Mouse (Mus musculus): ENCODE data around the gene Musk. TPM values are rescaled to one million over a fixed set of nuclear protein-coding genes. Genes with fewer than 3 reads are reported as not detected.
A peak's percentile ranks its signal among the peaks of the same experiment; 100 is the strongest.

The Musk gene
- polyA plus RNA-seq, 1 experiment from 2014 or later: 1.7 TPM

DNA sequence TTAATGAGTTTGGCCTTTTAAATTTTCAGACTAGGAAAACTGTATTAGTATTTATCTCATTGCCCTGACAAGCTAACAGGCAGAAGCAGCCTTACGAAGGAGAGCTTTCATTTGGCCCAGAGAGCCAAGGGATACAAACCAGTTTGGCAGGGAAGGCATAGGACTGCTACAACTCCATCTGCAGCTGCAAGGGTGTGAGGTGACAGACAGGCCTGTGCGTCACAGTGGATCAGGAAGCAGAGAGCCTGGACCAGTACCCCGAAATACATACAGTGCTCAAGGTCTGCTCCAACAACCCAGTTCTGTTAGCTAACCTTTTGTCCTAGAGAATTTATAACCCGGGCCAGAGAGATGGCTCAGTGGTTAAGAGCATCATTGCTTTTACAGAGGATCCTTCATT is 42.5 kb downstream of the Musk start:
- H3K27me3 ChIP-seq (ENCODE audit: control insufficient read depth, insufficient read depth, low read length): no peaks in the 10 kb centered on the region
- ATAC-seq (ENCODE audit: insufficient number of reproducible peaks, low FRiP score, low TSS enrichment, low read depth) (no peak), DNase-seq (ENCODE audit: low spot score) (no peak)
- no peaks in the 10 kb centered on the region for H3K4me1 ChIP-seq (ENCODE audit: control insufficient read depth, insufficient read depth, low read length)
- H3K9me3 ChIP-seq (ENCODE audit: control insufficient read depth, low read length): no peaks in the 10 kb centered on the region
- H3K9ac ChIP-seq (ENCODE audit: low read length): no peak overlapping the region
- no peak overlapping the region for H3K4me2 ChIP-seq (ENCODE audit: low read depth, severe bottlenecking)
- no peaks in the 10 kb centered on the region for H3K36me3 ChIP-seq (ENCODE audit: control insufficient read depth, insufficient read depth, low read length)
- no peak overlapping the region for H3K27ac ChIP-seq (replicated peaks; ENCODE audit: low read depth, low read length)
- H3K4me3 ChIP-seq (ENCODE audit: low read depth, low read length): no peak overlapping the region
- WGBS: 84% methylated on average over 4 of the region's 4 CpGs

DNA sequence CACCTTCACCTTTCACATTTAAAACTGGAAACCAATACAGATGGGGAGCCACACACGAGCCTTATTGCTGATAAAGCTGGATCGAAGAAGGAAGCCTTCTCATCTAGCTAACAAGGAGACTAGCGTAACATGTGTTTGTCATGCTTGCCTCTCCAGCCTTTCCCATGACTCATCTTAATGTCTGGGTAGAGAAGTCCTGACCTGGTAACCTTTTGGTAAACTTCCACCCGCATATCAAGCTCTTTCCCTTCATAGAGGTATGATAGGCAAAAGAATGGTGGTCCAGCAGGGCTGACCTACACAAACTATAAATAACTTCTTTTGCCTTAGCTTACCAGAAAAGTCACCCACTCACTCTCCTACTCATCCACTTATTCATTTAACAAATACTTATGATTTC is 44.3 kb downstream of the Musk start:
- no peak overlapping the region for H3K4me3 ChIP-seq (ENCODE audit: low read depth, low read length)
- no peaks in the 10 kb centered on the region for H3K9me3 ChIP-seq (ENCODE audit: control insufficient read depth, low read length)
- H3K4me2 ChIP-seq (ENCODE audit: low read depth, severe bottlenecking): no peak overlapping the region
- no peaks in the 10 kb centered on the region for H3K27me3 ChIP-seq (ENCODE audit: control insufficient read depth, insufficient read depth, low read length)
- no peaks in the 10 kb centered on the region for H3K36me3 ChIP-seq (ENCODE audit: control insufficient read depth, insufficient read depth, low read length)
- DNase-seq (ENCODE audit: low spot score): no peak
- no peak overlapping the region for H3K9ac ChIP-seq (ENCODE audit: low read length)
- no peak overlapping the region for H3K27ac ChIP-seq (replicated peaks; ENCODE audit: low read depth, low read length)
- ATAC-seq (ENCODE audit: insufficient number of reproducible peaks, low FRiP score, low TSS enrichment, low read depth): no peak
- H3K4me1 ChIP-seq (ENCODE audit: control insufficient read depth, insufficient read depth, low read length): no peaks in the 10 kb centered on the region
- 89% methylated on average over 4 of the region's 4 CpGs for WGBS

DNA sequence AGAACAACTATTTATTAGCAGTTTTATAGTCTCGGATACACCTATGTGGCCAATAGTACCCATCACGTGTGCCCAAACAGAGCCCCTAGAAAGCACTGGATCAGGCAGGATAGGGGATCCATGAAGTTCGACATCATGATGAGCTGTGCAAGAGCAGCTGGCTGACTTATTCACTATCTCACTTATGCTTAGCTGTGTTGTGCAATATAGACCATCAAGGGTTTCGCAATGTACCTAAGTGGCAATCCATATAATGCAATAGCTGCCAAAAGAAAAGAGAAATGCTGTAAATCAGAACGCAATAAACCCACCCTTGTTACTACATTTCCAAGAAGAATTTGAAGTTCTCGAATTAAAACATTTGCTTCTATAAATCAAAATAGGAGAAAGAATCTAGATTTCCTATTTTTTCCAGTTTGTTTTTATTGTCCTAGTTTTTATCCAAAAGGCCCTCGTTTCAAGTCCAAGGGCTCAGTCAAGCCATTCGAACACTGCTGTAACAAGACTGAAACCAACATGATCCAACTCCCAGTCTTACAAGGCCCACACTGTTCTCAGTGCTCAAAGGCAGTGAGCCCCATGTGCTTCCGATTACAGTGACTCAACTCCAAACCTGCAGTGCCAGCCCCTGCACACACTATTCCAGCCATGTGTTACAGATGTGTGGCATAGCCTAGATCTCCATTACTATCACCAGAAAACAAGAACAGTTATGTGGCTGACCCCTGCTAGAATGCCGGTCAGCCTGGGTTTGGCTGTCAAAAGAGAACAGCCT is 45.3 kb downstream of the Musk start:
- Histone ChIP-seq H3K4me1 (ENCODE audit: control insufficient read depth, insufficient read depth, low read length) (no peaks in the 10 kb centered on the region), H3K4me3 (ENCODE audit: low read depth, low read length) (no peak overlapping the region), H3K9ac (ENCODE audit: low read length) (no peak overlapping the region), H3K9me3 (ENCODE audit: control insufficient read depth, low read length) (no peaks in the 10 kb centered on the region), H3K36me3 (ENCODE audit: control insufficient read depth, insufficient read depth, low read length) (no peaks in the 10 kb centered on the region), H3K4me2 (ENCODE audit: low read depth, severe bottlenecking) (no peak overlapping the region), H3K27me3 (ENCODE audit: control insufficient read depth, insufficient read depth, low read length) (no peaks in the 10 kb centered on the region), H3K27ac (replicated peaks; ENCODE audit: low read depth, low read length) (no peak overlapping the region)
- ATAC-seq (ENCODE audit: insufficient number of reproducible peaks, low FRiP score, low TSS enrichment, low read depth): peak; percentile 73; the same call in 1 of the 2 replicates
- 69% methylated on average over 10 of the region's 10 CpGs for WGBS
- DNase-seq (ENCODE audit: low spot score): peak; percentile 71

DNA sequence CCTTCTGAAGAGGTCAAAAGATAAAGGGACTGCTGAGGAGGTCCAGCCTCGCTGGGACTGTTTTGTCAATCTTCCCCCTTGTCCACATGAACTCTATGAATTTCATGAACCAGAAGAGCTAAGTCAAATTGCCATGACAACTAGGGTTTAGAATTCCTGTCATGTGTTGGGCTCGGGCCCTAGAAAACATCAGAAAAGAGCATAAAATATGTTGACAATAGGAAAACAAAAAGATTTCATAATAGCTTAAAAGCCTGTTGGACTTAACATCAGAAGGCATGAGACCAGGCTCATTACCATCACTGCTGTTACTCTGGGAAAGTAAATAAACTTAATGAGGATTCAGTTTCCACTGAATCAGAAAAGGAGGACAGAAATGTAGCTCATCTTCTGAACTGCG is 46.6 kb downstream of the Musk start:
- ATAC-seq (ENCODE audit: insufficient number of reproducible peaks, low FRiP score, low TSS enrichment, low read depth) (no peak), DNase-seq (ENCODE audit: low spot score) (no peak)
- Histone ChIP-seq H3K9ac (ENCODE audit: low read length) (no peak overlapping the region), H3K4me2 (ENCODE audit: low read depth, severe bottlenecking) (no peak overlapping the region), H3K4me3 (ENCODE audit: low read depth, low read length) (no peak overlapping the region), H3K27me3 (ENCODE audit: control insufficient read depth, insufficient read depth, low read length) (no peaks in the 10 kb centered on the region), H3K4me1 (ENCODE audit: control insufficient read depth, insufficient read depth, low read length) (no peaks in the 10 kb centered on the region), H3K9me3 (ENCODE audit: control insufficient read depth, low read length) (no peaks in the 10 kb centered on the region), H3K36me3 (ENCODE audit: control insufficient read depth, insufficient read depth, low read length) (no peaks in the 10 kb centered on the region), H3K27ac (replicated peaks; ENCODE audit: low read depth, low read length) (no peak overlapping the region)
- 62% methylated on average over 3 of the region's 3 CpGs for WGBS

DNA sequence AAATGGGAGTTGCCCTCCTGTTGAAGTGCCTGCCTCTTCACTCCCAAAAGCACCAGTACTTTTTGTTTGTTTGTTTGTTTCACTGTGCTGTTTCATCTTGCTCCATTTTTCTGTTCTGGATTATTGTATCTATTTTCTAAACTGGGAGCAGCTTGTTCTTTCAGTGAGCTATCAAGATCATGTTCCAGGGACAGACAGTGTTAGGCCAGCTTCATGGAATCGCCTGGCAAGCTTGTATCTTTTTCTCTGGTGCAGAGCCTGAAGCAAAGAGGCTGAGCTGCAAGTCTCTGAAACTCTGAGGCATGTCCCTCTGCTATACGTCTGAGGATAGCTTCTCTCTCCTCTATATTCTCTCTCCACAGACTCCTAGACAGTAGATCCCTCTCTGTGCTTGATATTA is 50.5 kb downstream of the Musk start:
- no peak overlapping the region for H3K4me3 ChIP-seq (ENCODE audit: low read depth, low read length)
- ATAC-seq (ENCODE audit: insufficient number of reproducible peaks, low FRiP score, low TSS enrichment, low read depth) (no peak), DNase-seq (ENCODE audit: low spot score) (no peak)
- no peak overlapping the region for H3K9ac ChIP-seq (ENCODE audit: low read length)
- no peaks in the 10 kb centered on the region for H3K9me3 ChIP-seq (ENCODE audit: control insufficient read depth, low read length)
- 73% methylated on average over 2 of the region's 2 CpGs for WGBS
- no peaks in the 10 kb centered on the region for H3K4me1 ChIP-seq (ENCODE audit: control insufficient read depth, insufficient read depth, low read length)
- no peaks in the 10 kb centered on the region for H3K36me3 ChIP-seq (ENCODE audit: control insufficient read depth, insufficient read depth, low read length)
- no peak overlapping the region for H3K27ac ChIP-seq (replicated peaks; ENCODE audit: low read depth, low read length)
- no peak overlapping the region for H3K4me2 ChIP-seq (ENCODE audit: low read depth, severe bottlenecking)
- H3K27me3 ChIP-seq (ENCODE audit: control insufficient read depth, insufficient read depth, low read length): no peaks in the 10 kb centered on the region

DNA sequence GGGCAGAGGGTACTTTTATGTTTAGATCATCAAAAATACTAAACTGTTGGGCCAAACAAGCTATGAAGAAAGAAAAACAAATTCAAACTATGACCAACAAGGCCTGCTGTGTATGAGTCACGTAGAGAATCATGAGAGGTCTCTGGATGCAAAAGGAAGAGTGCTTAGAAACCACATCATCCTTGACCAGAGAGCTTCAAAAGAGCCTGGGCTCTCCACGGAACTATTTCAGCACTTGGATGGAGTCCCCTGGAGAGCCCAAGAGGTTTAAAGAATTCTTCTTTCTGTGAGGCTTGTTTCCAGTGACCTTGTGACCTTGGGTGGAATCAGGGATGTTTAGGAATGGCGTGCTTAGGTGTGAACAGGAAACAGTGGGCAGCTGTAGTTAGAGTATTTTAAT is 53.5 kb downstream of the Musk start:
- WGBS: 41% methylated on average over 3 of the region's 3 CpGs
- no peaks in the 10 kb centered on the region for H3K4me1 ChIP-seq (ENCODE audit: control insufficient read depth, insufficient read depth, low read length)
- H3K4me2 ChIP-seq (ENCODE audit: low read depth, severe bottlenecking): no peak overlapping the region
- no peaks in the 10 kb centered on the region for H3K27me3 ChIP-seq (ENCODE audit: control insufficient read depth, insufficient read depth, low read length)
- ATAC-seq (ENCODE audit: insufficient number of reproducible peaks, low FRiP score, low TSS enrichment, low read depth) (no peak), DNase-seq (ENCODE audit: low spot score) (no peak)
- H3K36me3 ChIP-seq (ENCODE audit: control insufficient read depth, insufficient read depth, low read length): no peaks in the 10 kb centered on the region
- no peak overlapping the region for H3K9ac ChIP-seq (ENCODE audit: low read length)
- no peak overlapping the region for H3K4me3 ChIP-seq (ENCODE audit: low read depth, low read length)
- H3K27ac ChIP-seq (replicated peaks; ENCODE audit: low read depth, low read length): no peak overlapping the region
- no peaks in the 10 kb centered on the region for H3K9me3 ChIP-seq (ENCODE audit: control insufficient read depth, low read length)

DNA sequence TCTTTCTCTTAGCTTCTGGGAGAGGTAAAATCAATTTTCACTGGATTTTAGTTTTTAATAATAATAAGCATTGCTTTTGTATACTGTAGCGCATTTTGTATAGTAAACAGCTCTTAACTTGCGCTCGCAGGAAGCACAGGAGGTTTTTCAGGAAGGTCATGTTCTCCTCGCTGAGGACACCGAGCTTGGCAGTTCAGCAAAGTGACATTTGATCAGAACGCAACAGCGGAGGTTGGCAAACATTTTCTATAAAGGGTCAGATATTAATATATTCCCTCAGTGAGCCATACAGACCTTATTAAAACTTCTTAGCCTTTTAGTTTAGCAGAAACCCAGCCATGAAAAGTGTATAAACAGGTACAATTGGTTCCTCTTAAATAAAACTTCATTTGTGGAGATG is 64.4 kb downstream of the Musk start:
- Histone ChIP-seq H3K9me3 (ENCODE audit: control insufficient read depth, low read length) (no peaks in the 10 kb centered on the region), H3K36me3 (ENCODE audit: control insufficient read depth, insufficient read depth, low read length) (no peaks in the 10 kb centered on the region), H3K4me1 (ENCODE audit: control insufficient read depth, insufficient read depth, low read length) (no peaks in the 10 kb centered on the region), H3K27me3 (ENCODE audit: control insufficient read depth, insufficient read depth, low read length) (no peaks in the 10 kb centered on the region), H3K4me3 (ENCODE audit: low read depth, low read length) (no peak overlapping the region), H3K27ac (replicated peaks; ENCODE audit: low read depth, low read length) (no peak overlapping the region), H3K4me2 (ENCODE audit: low read depth, severe bottlenecking) (no peak overlapping the region), H3K9ac (ENCODE audit: low read length) (no peak overlapping the region)
- no peak for DNase-seq (ENCODE audit: low spot score)
- WGBS: 92% methylated on average over 7 of the region's 7 CpGs
- no peak for ATAC-seq (ENCODE audit: insufficient number of reproducible peaks, low FRiP score, low TSS enrichment, low read depth)

DNA sequence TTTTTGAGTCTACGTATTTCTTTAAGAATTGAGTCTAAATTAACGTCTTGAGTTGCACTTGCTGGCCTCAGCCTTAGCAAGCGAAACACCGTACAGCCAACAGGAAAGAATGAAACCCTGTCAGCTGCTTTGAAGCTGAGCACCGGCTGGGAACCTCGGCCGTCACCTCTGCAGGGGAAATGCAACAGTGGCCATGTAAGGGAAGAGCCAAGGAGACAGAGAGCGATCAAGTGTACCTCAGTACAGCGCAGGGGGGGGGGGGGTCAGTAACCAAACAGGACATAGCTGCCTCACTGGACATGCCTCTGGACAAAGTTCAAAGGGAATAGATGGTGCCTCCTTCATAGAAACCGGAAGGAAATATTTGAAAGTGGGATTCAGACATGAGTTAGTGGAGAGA is 65.4 kb downstream of the Musk start:
- DNase-seq (ENCODE audit: low spot score) (no peak), ATAC-seq (ENCODE audit: insufficient number of reproducible peaks, low FRiP score, low TSS enrichment, low read depth) (no peak)
- Histone ChIP-seq H3K27ac (replicated peaks; ENCODE audit: low read depth, low read length) (no peak overlapping the region), H3K9ac (ENCODE audit: low read length) (no peak overlapping the region), H3K27me3 (ENCODE audit: control insufficient read depth, insufficient read depth, low read length) (no peaks in the 10 kb centered on the region), H3K4me2 (ENCODE audit: low read depth, severe bottlenecking) (no peak overlapping the region), H3K9me3 (ENCODE audit: control insufficient read depth, low read length) (no peaks in the 10 kb centered on the region), H3K36me3 (ENCODE audit: control insufficient read depth, insufficient read depth, low read length) (no peaks in the 10 kb centered on the region), H3K4me3 (ENCODE audit: low read depth, low read length) (no peak overlapping the region), H3K4me1 (ENCODE audit: control insufficient read depth, insufficient read depth, low read length) (no peaks in the 10 kb centered on the region)
- WGBS: 67% methylated on average over 10 of the region's 10 CpGs

DNA sequence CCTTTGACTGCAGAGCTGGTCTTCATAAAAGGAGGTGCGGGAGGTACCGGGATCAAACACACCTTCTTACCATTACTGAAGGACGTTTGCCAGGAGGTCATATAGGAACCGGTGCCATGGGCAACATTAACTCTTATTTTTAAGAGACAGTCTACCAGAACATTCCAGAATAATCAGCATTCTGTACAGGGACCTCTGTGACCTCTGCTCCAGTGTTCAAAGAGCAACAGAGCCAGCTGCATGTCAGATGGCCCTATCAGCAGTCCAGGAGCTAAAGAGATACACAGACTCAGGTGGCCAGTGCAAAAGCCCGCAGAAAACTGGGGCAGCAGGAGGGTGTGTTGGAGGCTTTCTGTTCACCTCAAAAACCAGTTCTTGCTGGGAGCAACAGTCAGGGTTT is 65.8 kb downstream of the Musk start:
- Histone ChIP-seq H3K4me3 (ENCODE audit: low read depth, low read length) (no peak overlapping the region), H3K4me1 (ENCODE audit: control insufficient read depth, insufficient read depth, low read length) (no peaks in the 10 kb centered on the region), H3K27ac (replicated peaks; ENCODE audit: low read depth, low read length) (no peak overlapping the region), H3K36me3 (ENCODE audit: control insufficient read depth, insufficient read depth, low read length) (no peaks in the 10 kb centered on the region), H3K9ac (ENCODE audit: low read length) (no peak overlapping the region), H3K4me2 (ENCODE audit: low read depth, severe bottlenecking) (no peak overlapping the region), H3K27me3 (ENCODE audit: control insufficient read depth, insufficient read depth, low read length) (no peaks in the 10 kb centered on the region), H3K9me3 (ENCODE audit: control insufficient read depth, low read length) (no peaks in the 10 kb centered on the region)
- ATAC-seq (ENCODE audit: insufficient number of reproducible peaks, low FRiP score, low TSS enrichment, low read depth) (no peak), DNase-seq (ENCODE audit: low spot score) (no peak)
- 72% methylated on average over 5 of the region's 5 CpGs for WGBS
